Mouse (Mus musculus): ENCODE data around the gene Rnf150.

Gene Rnf150

GRCm38 (mm10) chr8:82863041-82863744 is at the start of gene Rnf150:
Rnf150 (plus strand) TSS chr8:82863356.
- peak; percentile 88 for DNase-seq (ENCODE audit: low spot score)

GRCm38 (mm10) chr8:82826135-82827046 is 36.8 kb upstream of the Rnf150 start:
- DNase-seq (ENCODE audit: low spot score) = no peak

GRCm38 (mm10) chr8:82840415-82840814 is 22.7 kb upstream of the Rnf150 start:
- no peak for DNase-seq (ENCODE audit: low spot score)

- no peak for DNase-seq (ENCODE audit: low spot score)
Measured at GRCm38 (mm10) chr8:82840963-82841362, 22.2 kb upstream of the Rnf150 start.

GRCm38 (mm10) chr8:82841520-82842142 is 21.5 kb upstream of the Rnf150 start:
- no peak for DNase-seq (ENCODE audit: low spot score)

GRCm38 (mm10) chr8:82843697-82844096 is 19.5 kb upstream of the Rnf150 start:
- DNase-seq (ENCODE audit: low spot score) = no peak

- DNase-seq (ENCODE audit: low spot score) = no peak
Measured at GRCm38 (mm10) chr8:82844413-82844812, 18.7 kb upstream of the Rnf150 start.

GRCm38 (mm10) chr8:82846098-82846497 is 17.1 kb upstream of the Rnf150 start:
- DNase-seq (ENCODE audit: low spot score) = no peak

- no peak for DNase-seq (ENCODE audit: low spot score)
Measured at GRCm38 (mm10) chr8:82846730-82847129, 16.4 kb upstream of the Rnf150 start.

- DNase-seq (ENCODE audit: low spot score) = no peak
Measured at GRCm38 (mm10) chr8:82858541-82859342, 4.4 kb upstream of the Rnf150 start.

- DNase-seq (ENCODE audit: low spot score) = no peak
Measured at GRCm38 (mm10) chr8:82859343-82859620, 3.9 kb upstream of the Rnf150 start.

- peak; percentile 52 for DNase-seq (ENCODE audit: low spot score)
Measured at GRCm38 (mm10) chr8:82863745-82864520, 777 bp downstream of the Rnf150 start.

GRCm38 (mm10) chr8:82864521-82864818 is 1.3 kb downstream of the Rnf150 start:
- peak; percentile 38 for DNase-seq (ENCODE audit: low spot score)

GRCm38 (mm10) chr8:82865239-82865638 is 2.1 kb downstream of the Rnf150 start:
- no peak for DNase-seq (ENCODE audit: low spot score)

- DNase-seq (ENCODE audit: low spot score) = no peak
Measured at GRCm38 (mm10) chr8:82866251-82866650, 3.1 kb downstream of the Rnf150 start.

- DNase-seq (ENCODE audit: low spot score) = no peak
Measured at GRCm38 (mm10) chr8:82870840-82871490, 7.8 kb downstream of the Rnf150 start.

GRCm38 (mm10) chr8:82871986-82872385 is 8.8 kb downstream of the Rnf150 start:
- no peak for DNase-seq (ENCODE audit: low spot score)

- no peak for DNase-seq (ENCODE audit: low spot score)
Measured at GRCm38 (mm10) chr8:82874102-82874501, 10.9 kb downstream of the Rnf150 start.

- no peak for DNase-seq (ENCODE audit: low spot score)
Measured at GRCm38 (mm10) chr8:82875135-82875534, 12.0 kb downstream of the Rnf150 start.

GRCm38 (mm10) chr8:82884480-82884879 is 21.3 kb downstream of the Rnf150 start:
- DNase-seq (ENCODE audit: low spot score) = no peak

GRCm38 (mm10) chr8:82887234-82887633 is 24.1 kb downstream of the Rnf150 start:
- DNase-seq (ENCODE audit: low spot score) = no peak

Measured in urinary bladder, postnatal 14 days (tissue).